Mouse (Mus musculus) cerebellum, postnatal 25 days (tissue): ENCODE measurements around the gene Igsf23.

Experiments
- DNase-seq, 2 experiments: peaks; one replicate each; pipeline ENCODE4 v3.0.0; 2021; ENCODE audit warnings: mixed read lengths in 2 of 2

Igsf23 gene

DNA sequence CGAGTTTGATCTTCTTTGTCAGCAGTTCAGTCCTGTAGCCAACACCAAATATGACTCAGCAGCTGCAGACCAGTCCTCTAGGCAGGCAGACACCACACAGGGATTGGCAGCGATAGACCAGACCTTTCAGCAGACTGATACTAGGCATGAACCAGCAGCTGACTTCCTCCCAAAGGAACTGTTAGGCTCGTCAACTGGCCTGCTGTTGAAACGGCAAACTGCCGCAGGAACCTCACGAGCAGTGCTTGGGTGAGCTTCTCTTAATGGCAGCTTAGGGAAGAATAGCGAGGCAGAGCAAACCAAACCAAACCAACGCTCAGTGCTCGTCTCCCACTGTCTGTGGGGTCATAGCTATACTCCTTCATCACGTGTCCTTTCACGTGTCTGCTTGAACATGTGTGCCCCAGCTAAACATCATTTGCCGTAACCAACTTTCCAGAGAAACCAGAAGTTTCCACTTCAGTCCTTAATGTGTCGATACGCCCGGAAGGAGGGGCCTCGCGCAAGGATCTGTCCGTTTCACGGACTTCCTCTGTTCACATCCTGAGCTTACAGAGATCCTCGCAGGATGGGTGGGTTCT is 15.3 kb downstream of the Igsf23 start:
- no peak for DNase-seq

DNA sequence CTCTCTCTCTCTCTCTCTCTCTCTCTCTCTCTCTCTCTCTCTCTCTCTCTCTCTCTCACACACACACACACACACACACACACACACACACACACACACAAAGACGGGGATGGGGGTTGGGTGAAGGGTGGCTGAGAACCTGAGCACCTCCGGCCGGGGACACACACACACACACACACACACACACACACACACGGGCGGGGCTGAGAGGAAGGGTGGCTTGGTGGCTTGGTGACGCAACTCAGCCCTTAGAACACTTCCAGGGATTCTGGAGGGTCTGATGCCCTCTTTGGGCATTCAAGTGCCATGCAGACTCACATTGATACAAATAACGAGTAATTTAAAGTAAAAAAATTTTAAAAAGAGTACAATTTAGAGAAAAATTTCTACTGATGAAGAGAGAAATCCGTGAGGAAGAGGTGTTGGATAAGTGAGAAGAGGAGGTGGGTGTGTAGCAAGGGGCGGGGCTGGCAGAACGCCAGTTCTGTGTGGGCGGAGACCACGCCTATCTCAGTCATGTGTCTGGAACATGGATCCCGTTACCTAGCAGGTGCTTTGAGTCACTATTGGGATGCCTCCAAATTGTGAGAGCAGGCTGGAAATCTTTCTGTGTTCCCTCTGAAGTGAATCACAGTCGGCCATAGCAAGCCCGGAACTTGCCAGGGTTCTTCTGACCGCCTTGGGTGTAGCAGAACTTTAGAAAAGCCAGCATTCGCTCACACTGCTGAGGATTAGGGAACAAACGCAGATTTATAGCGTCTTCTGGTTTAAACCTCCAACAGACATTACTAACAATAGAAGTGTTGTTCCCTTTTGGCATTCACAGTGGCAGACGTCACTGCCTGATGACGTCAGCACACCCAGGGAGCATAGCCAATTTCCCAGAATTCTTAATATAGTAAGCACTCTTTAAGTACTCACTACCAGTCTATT is 17.4 kb downstream of the Igsf23 start:
- DNase-seq, result peak; percentile 66 to 81

- DNase-seq, result peak; percentile 28 to 50
These were observed 18.3 kb downstream of the Igsf23 start for GRCm38 (mm10) chr7:19932133-19932876.

DNA sequence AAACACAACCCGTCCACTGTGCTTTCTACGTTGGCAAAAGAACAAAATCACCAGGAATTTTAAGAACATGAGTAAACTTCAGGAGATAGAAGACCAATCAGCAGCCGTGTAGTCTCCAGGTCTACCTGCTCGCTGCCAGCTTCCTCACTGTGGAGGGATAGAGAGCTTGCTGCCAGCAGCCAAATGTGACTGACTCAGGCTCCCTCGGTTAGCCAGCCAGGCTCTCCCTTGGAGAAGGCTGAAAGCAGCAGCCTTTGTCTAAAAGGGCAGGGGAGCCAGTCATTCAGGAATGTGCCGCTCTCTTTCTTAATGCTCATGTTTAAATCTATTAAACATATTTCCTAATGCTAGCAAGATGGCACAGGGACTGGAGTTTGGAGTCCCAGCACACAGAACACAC is 20.1 kb downstream of the Igsf23 start:
- DNase-seq, result peak in 1 of 2 experiments; percentile 43

DNA sequence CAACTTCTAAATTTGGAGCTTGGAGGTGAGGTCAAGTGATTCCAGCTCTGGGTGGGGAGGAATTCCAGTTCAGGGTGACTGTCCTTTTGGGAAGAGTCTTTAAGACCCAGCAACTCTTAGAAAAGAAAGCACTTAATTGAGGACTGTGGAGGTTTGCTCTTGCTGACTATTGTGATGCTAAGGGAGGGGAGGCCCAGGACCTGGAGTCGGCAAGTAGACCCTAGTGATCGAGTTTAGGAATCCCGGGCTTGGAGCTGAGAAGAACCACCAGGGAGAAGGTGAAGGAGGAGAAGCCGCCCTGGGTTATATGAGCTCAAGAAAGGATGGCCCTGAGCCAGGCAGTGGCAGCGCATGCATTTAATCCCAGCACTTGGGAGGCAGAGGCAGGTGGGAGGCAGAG is 22.1 kb downstream of the Igsf23 start:
- no peak for DNase-seq

DNA sequence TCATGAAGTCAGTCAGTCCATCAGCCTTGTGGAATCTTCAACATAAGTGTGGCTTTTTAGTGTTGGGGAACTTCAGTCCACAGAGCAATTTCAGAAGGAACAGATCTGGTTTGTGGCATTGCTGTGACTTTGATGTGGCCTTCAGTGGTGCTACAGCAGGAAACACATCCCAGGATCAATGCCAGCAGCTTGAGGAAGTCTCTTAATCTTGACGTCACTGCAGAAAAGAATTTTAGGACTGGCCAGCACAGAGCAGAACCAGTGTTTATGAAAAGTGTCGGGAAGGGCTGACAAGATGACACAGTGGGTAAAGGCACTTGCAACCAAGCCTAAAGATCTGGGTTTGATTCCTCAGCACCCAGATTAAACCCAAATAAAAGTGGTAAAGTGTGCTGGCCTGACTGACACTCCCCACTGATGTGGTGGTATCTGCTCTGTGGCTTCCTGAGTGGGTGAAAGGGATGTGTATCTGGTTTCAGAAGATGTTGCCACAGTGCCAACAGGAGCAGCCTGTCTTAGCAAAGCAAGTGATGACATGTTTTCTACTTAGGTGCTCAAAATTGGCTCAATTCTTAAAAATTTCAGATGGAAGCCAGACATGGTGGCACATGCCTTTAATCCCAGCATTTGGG is 23.6 kb downstream of the Igsf23 start:
- no peak for DNase-seq

GRCm38 (mm10) chr7:19925376-19925775 is 25.2 kb downstream of the Igsf23 start:
- peak in 1 of 2 experiments; percentile 36 for DNase-seq

DNA sequence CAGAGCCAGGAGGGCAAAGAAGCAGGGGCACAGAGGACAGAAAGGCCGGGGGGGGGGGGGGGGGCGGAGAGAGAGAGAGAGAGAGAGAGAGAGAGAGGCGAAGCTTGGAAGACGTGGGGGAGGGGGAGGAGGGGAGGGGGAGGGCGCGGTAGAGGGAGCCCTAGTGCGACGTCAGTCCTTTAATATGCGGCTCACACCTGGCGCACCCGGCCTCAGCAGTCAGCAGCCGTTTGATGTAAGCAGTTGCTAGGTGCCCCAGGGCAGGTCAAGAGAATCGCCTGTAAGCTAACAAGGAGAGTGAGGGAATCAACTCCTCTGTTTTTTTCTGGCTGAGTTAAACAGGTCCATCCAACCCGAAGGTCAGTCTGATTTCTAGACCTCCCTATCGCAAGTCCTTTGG is 26.8 kb downstream of the Igsf23 start:
- no peak for DNase-seq

DNA sequence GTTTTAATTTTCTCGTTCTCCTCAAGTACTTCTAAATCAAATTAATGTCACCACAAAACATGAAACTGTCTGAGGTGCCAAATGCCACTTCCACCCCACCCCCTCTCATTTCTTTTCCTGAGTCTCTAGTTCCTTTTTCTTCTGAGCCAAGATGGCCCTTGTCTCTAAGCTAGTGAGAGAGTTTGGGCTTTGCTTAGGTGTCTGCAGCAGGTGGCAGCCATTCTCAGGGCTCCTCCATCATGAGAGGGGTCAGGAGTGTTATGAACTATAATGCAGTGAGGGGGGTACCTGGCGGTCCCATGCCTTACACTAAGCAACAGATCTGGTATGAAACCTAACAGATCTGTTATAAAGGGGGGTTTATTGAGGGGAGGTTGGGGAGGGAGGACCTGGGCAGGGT is 27.2 kb downstream of the Igsf23 start:
- DNase-seq, result no peak

GRCm38 (mm10) chr7:19920506-19921261 is 29.9 kb downstream of the Igsf23 start, which contains the start of gene Pvr:
Pvr (minus strand) TSS chr7:19921160.
- peak; percentile 73 to 79 for DNase-seq

- no peak for DNase-seq
These were observed 30.4 kb downstream of the Igsf23 start for GRCm38 (mm10) chr7:19920166-19920505.

GRCm38 (mm10) chr7:19914558-19914957 is 36.0 kb downstream of the Igsf23 start:
- DNase-seq, result no peak

GRCm38 (mm10) chr7:19911695-19912524 is 38.6 kb downstream of the Igsf23 start:
- no peak for DNase-seq

DNA sequence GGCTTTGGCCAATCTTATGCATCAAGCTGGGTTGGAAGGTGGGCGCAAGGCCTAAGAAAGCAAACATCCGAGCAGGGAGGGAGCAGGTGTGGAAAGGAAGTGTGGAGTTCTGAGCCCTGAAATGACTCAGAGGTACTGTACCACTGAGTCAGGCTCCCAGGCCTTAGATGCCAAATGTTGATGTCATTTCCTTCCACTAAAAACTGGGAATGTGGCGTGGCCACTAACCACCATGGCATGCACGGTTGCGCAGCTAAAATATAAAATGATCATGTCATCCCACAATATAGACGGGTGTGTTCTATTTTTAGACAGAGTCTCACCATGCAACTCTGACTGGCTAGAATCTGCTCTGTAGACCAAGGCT is 39.3 kb downstream of the Igsf23 start:
- DNase-seq, result no peak

DNA sequence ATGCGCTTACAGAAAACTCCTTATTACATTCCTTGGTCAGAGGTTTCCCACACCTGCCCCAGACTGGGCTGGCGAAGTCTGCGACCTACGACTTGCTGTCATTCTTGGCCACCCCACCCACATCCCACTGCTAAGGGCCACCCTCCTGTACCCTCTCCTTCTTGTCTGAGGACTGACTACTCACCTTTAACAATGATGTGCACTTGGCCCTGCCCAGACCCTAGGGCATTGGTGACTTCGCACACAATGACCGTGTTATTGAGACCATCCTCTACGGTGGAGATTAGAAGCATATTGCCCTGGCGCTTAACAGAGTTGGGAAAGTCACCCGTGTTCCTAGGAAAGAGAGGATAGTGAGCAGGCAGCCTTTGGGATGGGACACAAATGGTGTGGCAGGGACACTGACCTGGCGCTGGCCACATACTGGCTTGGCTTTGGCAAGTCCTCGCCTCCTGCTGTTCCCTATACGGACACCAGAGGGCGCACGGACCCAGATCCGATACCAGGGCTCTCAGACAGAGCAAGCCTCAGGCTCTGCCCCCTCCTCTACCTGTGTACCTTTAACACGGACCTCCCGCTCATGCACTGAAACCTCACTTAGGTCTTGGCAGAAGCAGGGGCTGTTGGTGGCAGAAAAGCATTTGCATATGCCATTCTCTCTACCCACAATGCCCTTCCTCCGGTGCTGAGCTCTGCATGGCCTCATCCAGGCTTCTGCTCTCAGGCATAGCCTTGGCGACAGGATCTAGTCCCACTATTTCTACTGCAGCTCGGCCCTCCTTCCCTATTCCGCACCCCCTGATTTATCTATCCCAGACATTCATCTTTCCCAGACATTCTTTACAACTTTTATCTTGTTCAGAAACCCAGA is 39.9 kb downstream of the Igsf23 start:
- peak; percentile 81 to 91 for DNase-seq

DNA sequence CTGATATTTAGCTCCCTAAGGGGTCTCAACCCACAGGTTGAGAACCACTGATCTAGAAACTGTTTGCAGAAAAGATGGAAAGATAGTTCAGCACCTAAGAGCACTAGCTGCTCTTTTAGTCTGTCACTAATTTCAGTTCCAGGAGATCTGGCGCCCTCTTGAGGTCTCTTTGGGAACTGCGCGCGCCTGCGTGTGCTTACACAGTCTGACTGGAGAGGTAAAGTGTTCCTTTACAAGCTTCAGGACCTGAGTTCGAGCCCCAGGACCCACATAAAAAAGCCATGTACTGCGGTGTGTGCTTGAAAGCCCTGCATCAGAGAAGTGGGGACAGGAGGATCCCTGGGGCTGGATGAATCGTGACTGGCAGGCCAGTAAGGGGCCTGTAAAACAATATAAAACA is 60.7 kb downstream of the Igsf23 start:
- DNase-seq, result peak in 1 of 2 experiments; percentile 15

DNA sequence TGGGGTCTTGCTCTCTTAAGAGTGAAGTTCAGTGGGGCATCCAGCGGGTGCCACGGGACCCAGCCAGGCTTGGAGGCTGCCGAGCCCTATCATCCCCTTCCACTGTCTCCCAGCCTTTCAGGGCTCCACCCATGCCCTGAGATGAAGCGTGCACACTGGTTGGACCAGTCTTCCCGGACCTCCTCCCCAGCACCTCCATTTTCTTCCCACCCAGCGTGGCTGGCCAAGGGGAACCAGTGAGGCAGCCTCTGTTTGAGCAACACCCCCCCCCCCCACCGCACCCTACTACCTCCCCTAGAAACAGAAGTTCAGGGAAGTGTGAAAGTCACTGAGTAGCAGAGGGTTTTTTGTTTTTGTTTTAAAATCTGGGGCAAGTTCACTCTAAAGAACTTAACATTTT is 62.7 kb downstream of the Igsf23 start, which contains the start of gene Ceacam19:
Ceacam19 (minus strand) TSS at position 117 of the 400 bp plus-strand sequence.
- DNase-seq, result no peak
